Mouse (Mus musculus) liver, embryonic 13.5 days (tissue): ENCODE data around the gene Kremen2. TPM values are rescaled to one million over a fixed set of nuclear protein-coding genes. Genes with fewer than 3 reads are reported as not detected.

ENCODE experiments used
- ATAC-seq: fragments of 200-750 bp; cut with Nextera tagmentation; 2 replicates; pipeline ENCODE4 v1.8.0; 2017; ENCODE audit warnings: low read depth, mild to moderate bottlenecking, moderate number of reproducible peaks, moderate library complexity
- DNase-seq: peaks from one replicate; pipeline ENCODE4 v3.0.0; 2022
- H3K27ac ChIP-seq: fragments of 300-500 bp; sonication (generic); 2 replicates; pipeline ENCODE4 v1.5.1; 2015; ENCODE audit warnings: moderate library complexity, mild to moderate bottlenecking, inconsistent platforms
- H3K27me3 ChIP-seq: fragments of 300-500 bp; sonication (generic); 2 replicates; pipeline ENCODE4 v1.6.1; 2015; ENCODE audit warnings: mild to moderate bottlenecking, inconsistent platforms
- H3K36me3 ChIP-seq: fragments of 300-500 bp; sonication (generic); 2 replicates; pipeline ENCODE4 v1.6.1; 2015; ENCODE audit warnings: mild to moderate bottlenecking, inconsistent platforms
- H3K4me1 ChIP-seq: fragments of 300-500 bp; sonication (generic); replicated peaks from 2 replicates; pipeline ENCODE4 v1.6.1; 2015; ENCODE audit warnings: inconsistent platforms
- H3K4me2 ChIP-seq: fragments of 300-500 bp; sonication (generic); 2 replicates; pipeline ENCODE4 v1.6.1; 2015; ENCODE audit warnings: inconsistent platforms, mild to moderate bottlenecking, moderate library complexity
- H3K4me3 ChIP-seq: fragments of 300-500 bp; sonication (generic); replicated peaks from 2 replicates; pipeline ENCODE4 v1.5.1; 2015; ENCODE audit warnings: mild to moderate bottlenecking, inconsistent platforms
- H3K9ac ChIP-seq: fragments of 300-500 bp; sonication (generic); 2 replicates; pipeline ENCODE4 v1.6.1; 2015; ENCODE audit warnings: mild to moderate bottlenecking, inconsistent platforms
- H3K9me3 ChIP-seq: fragments of 300-500 bp; sonication (generic); replicated peaks from 2 replicates; pipeline ENCODE4 v1.6.1; 2016; ENCODE audit warnings: inconsistent platforms
- WGBS: fragments of 180-500 bp; shearing (Covaris S2); methylation state at CpG from one replicate; pipeline ENCODE4 v1.1.7; 2015; ENCODE audit not compliant: insufficient replicate concordance; 5-methylcytosine and 5-hydroxymethylcytosine counted together
- polyA plus RNA-seq: library from polyadenylated mRNA; unstranded; fragments of >200 nt; fragmentation: Nextera tagmentation; extraction: Ambion mirVana; gene quantifications from 2 replicates; pipeline ENCODE4 v1.2.1, GENCODE M21; 2015

Gene Kremen2
- polyA plus RNA-seq, 1 experiment from 2014 or later, result 0.10 TPM

DNA sequence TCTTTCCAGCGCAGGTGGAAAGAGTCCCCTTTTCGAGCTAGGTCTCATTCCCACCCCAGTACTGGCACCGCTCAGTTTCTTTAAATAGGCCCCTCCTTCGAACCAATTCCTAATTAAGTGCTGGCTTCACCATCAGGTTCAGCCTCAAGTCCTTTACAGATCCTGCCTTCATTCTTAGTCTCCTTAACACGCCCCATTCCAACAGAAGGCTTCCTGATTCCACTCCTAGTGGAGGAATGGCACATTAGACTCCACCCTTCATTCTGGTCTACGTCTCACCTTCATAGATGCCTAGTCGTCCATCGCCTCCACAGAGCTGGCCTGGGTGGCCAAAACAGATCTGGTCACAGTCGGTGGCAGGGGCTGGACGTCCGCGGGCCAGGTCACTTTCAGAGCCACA is 2.7 kb downstream of the Kremen2 start:
- Histone ChIP-seq H3K9ac (no peak overlapping the region), H3K27ac (no peak overlapping the region), H3K9me3 (no peaks in the 10 kb centered on the region), H3K4me1 (peaks cover 58% of the 10 kb centered on the region), H3K27me3 (peaks cover 99% of the 10 kb centered on the region), H3K4me2 (no peak overlapping the region), H3K36me3 (no peaks in the 10 kb centered on the region), H3K4me3 (0 out of 2 replicates have a peak overlapping the region, but pooled peaks have one; percentile 12)
- no peak for DNase-seq
- WGBS, result 46% methylated on average over 12 of the region's 12 CpGs
- ATAC-seq, result no peak

GRCm38 (mm10) chr17:23742210-23742793 is 3.3 kb downstream of the Kremen2 start:
- no peak for DNase-seq
- Histone ChIP-seq H3K4me3 (peak overlapping the region; percentile 12; the same call in 1 of the 2 replicates), H3K4me1 (peaks cover 63% of the 10 kb centered on the region), H3K36me3 (peaks cover 4% of the 10 kb centered on the region), H3K27ac (no peak overlapping the region), H3K9ac (no peak overlapping the region), H3K27me3 (peaks cover 100% of the 10 kb centered on the region), H3K9me3 (no peaks in the 10 kb centered on the region), H3K4me2 (no peak overlapping the region; the same call in 1 of the 2 replicates)
- WGBS, result 9% methylated on average over 44 of the region's 44 CpGs
- no peak for ATAC-seq

DNA sequence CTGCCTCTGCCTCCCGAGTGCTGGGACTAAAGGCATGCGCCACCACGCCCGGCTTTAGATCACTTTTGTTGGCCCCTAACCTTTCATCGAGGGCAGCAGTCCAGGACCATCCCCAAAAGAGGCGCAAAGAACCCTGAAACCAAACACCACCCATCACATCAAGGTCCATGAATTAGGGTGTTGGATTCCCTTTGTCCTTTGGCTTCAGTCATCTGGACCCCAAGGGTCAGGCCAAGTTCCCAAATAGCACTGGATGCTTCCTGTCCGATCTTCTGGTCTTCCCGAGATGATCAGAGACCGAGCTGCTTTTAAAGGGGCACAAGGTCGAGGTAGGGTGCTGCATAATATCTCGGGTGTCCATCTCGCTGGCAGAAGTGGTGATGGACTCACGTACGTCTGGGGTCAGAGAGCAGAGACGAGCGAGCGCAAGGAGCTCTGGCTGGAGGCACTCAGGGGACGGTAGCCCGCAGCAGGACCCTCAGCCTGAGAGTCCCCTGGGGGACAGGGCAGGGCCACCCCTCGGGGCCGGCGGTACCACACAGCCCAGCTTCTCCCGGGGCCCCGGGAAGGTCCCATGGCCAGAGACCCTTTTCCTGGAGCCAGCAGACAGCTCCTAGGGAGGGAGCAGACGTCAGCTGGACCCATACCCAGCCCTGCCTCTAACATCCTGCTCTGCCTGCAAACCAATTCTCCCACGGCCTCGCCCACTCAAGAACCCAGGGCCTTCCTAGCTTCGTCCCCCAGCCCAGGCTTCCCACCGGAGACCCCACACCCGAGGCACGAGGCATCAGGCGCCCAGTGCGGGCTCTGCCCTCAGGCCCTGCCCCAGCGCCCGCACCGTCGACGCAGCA is 4.0 kb downstream of the Kremen2 start:
- ATAC-seq, result no peak
- DNase-seq, result no peak
- H3K27me3 ChIP-seq, result peaks cover 94% of the 10 kb centered on the region
- H3K9ac ChIP-seq, result no peak overlapping the region
- peak overlapping the region; percentile 99; the same call in 1 of the 2 replicates for H3K4me2 ChIP-seq
- no peaks in the 10 kb centered on the region for H3K9me3 ChIP-seq
- H3K4me1 ChIP-seq, result peaks cover 64% of the 10 kb centered on the region
- H3K4me3 ChIP-seq, result peak overlapping the region; percentile 69
- WGBS, result 40% methylated on average over 38 of the region's 38 CpGs
- H3K36me3 ChIP-seq, result peaks cover 10% of the 10 kb centered on the region
- no peak overlapping the region for H3K27ac ChIP-seq

DNA sequence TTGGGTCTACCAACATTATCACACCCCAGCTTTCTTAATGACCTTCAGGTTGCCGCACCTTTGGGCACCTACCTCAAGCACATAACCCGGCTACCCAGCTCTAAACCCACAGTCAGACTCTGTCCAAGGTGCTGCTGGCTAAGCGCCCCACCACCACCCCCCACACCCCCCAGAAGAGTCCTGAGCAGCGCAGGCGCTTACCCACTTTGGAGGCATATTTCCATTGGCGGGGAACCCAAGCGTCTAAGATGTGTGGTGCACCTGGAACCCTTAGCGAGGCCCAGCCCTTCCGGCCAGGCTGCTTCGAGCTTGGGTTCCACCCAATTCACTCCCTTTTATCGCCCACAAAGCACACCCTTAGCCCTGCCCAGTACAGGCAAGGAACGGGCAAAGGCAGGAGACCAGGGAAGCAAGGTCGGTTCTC is 5.0 kb downstream of the Kremen2 start, which contains the start of gene Paqr4:
Gene Paqr4 (minus strand): TSS at position 270 of the 424 bp plus-strand sequence.
- ATAC-seq, result peak; percentile 84
- Histone ChIP-seq H3K27me3 (peaks cover 84% of the 10 kb centered on the region), H3K4me3 (peak within 1 kb of the TSS; percentile 69), H3K36me3 (peaks cover 19% of the 10 kb centered on the region), H3K4me1 (peaks cover 56% of the 10 kb centered on the region), H3K9ac (peak within 1 kb of the TSS; percentile 80), H3K4me2 (peak within 1 kb of the TSS; percentile 99), H3K9me3 (no peaks in the 10 kb centered on the region), H3K27ac (0 out of 2 replicates have a peak within 1 kb of the TSS, but pooled peaks have one; percentile 47)
- no peak for DNase-seq
- 1% methylated on average over 13 of the region's 13 CpGs for WGBS

- Histone ChIP-seq H3K27ac (no peak overlapping the region), H3K4me3 (peak overlapping the region; percentile 69), H3K36me3 (peaks cover 23% of the 10 kb centered on the region), H3K9me3 (no peaks in the 10 kb centered on the region), H3K4me1 (peaks cover 52% of the 10 kb centered on the region), H3K4me2 (peak overlapping the region; percentile 99), H3K9ac (peak overlapping the region; percentile 80), H3K27me3 (peaks cover 79% of the 10 kb centered on the region)
- peak; percentile 68 for DNase-seq
- peak; percentile 84 for ATAC-seq
- under 1% methylated on average over 46 of the region's 46 CpGs for WGBS
These were observed 5.5 kb downstream of the Kremen2 start for GRCm38 (mm10) chr17:23740136-23740584.

DNA sequence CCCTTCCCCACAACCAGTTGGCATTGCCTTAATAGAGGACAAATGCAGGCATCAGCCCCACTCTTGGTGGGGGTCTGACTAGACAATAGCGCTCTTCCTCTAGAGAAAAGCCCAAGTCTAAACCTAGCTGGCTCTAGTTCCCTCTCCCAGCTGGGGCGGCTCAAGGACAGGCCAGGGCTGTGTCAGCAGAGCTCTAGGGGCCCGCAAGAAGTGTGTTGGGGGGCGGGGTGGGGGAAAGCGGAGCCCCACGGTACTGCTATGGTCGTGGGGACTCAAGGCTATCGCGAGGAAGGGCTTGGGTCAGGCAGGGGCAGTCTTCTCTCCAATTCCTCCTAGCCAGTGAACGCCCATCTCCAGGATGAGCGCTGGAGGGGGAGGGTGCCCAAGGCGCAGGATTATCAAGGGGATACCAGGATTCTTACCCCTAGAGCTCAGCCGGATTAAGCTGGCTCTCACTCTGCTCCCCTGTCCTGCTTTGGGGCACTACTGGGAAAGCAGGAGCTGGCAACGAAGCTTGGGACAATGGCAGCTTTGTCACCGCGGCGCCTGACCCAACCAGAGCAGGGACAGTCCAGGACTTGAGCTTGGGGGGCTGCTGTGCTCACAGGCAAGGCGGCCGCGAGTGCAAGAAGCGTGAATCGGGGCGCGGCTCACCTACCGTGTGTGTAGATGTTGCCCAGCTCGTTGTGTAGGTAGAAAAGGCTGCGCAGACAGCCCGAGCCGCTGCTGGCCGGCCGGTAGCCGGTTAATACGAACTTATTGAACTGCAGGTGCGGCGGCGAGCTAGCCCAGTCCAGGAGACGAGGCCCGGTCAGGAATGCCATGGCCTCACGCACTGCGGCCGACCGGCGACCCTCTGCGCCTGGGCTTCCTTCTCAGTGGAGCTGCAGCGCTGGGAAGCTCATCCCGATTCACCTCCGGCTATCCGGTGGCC is 6.2 kb downstream of the Kremen2 start:
- Histone ChIP-seq H3K4me2 (peak overlapping the region; percentile 99), H3K4me1 (peaks cover 48% of the 10 kb centered on the region), H3K36me3 (peaks cover 30% of the 10 kb centered on the region), H3K27ac (no peak overlapping the region), H3K9me3 (no peaks in the 10 kb centered on the region), H3K9ac (peak overlapping the region; percentile 80), H3K4me3 (peak overlapping the region; percentile 69), H3K27me3 (peaks cover 73% of the 10 kb centered on the region)
- 2% methylated on average over 48 of the region's 48 CpGs for WGBS
- DNase-seq (no peak), ATAC-seq (0 out of 2 replicates have a peak, but pooled peaks have one; percentile 5)

DNA sequence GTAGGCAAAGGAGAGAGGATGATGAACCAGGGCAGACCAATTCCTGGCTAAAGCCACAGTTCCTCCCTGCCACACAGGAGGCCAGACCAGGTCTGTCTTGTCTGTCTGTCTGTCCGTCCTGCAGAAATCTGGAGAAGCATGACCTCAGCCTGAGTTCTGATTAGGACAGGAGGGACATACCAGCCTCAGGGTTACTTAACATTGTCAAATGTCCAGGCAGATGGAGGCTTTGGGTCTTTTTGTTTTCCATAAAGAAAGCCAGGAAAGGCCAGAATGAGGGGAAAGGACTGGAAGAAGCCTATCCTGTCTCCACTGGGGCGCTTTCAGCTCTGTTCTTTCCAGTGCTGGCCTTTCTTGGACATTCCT is 6.8 kb downstream of the Kremen2 start:
- no peak for DNase-seq
- H3K4me3 ChIP-seq, result peak overlapping the region; percentile 69
- no peak for ATAC-seq
- no peak overlapping the region for H3K27ac ChIP-seq
- H3K27me3 ChIP-seq, result peaks cover 66% of the 10 kb centered on the region
- no peaks in the 10 kb centered on the region for H3K9me3 ChIP-seq
- H3K4me2 ChIP-seq, result peak overlapping the region; percentile 99
- H3K4me1 ChIP-seq, result peaks cover 48% of the 10 kb centered on the region
- WGBS, result 41% methylated on average over 2 of the region's 2 CpGs
- peaks cover 37% of the 10 kb centered on the region for H3K36me3 ChIP-seq
- peak overlapping the region; percentile 80; the same call in 1 of the 2 replicates for H3K9ac ChIP-seq

DNA sequence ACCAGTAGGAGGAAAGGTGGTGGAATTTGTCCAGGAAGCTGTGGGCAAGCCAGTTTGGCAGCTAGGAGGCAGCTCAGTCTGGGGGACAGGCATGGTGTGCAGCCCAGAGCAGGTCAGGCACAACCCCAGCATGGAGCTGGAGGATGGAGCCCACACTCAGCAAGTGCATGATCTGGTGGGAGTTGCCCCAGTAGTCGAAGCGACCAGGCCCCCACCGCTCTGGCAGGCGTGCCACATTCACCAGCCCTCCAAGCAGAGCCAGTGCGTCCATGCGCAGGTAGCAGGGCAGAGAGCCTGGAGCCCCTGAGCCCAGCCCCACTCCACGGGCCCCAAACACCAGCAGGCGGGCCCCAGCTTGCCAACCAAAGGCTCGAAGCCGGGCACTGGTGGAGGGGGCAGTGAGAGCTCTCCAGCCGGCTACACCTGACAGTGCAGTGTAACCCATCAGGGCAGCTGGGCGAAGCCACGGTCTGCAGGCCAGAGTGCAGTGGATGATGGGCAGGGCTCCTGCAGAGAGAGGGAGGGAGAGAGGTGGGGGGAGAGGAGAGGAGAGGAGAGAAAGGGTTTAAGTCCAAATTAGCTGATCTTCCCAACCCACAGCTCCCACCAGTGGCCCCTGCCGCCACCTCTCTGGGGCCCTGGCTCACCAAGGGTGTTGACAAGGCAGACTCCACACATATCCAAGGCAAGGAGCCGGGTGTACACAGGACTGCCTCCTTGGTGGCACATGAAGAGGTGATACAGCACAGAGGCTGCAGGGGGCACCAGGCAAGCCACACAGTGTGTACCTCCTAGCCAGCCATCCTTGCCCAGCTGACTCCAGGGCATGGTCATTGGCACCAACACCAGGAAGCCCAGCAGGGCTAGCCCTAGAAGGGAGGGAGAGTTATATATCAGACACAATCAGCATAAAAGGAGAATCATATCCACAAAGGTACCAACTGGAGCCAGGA is 7.9 kb downstream of the Kremen2 start:
- no peaks in the 10 kb centered on the region for H3K9me3 ChIP-seq
- no peak for ATAC-seq
- H3K4me1 ChIP-seq, result peaks cover 48% of the 10 kb centered on the region
- no peak overlapping the region; the same call in 1 of the 2 replicates for H3K9ac ChIP-seq
- no peak overlapping the region for H3K4me3 ChIP-seq
- H3K27ac ChIP-seq, result no peak overlapping the region
- H3K4me2 ChIP-seq, result no peak overlapping the region
- DNase-seq, result no peak
- peaks cover 56% of the 10 kb centered on the region for H3K27me3 ChIP-seq
- peaks cover 42% of the 10 kb centered on the region for H3K36me3 ChIP-seq
- WGBS, result 70% methylated on average over 15 of the region's 15 CpGs

DNA sequence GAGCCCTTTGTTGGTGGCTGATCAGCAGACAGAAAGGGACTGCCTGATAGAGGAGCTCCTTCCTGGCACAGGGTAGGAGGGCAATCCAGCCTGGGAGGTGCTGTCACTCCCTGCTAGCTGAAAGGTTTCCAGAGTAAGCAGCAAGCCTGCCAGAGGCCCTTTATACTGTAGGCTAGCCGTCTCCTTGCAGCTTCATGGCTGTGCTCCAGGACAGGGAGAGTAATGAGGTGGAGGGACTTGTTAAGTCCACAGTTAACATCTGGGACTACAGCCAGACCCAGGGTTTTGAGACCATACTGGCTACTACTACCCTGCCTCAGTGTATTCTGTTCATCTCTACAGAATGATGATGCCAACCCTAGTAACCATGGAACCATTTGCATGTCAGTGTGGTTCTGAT is 11.3 kb downstream of the Kremen2 start:
- Histone ChIP-seq H3K27me3 (peaks cover 21% of the 10 kb centered on the region), H3K9ac (no peak overlapping the region), H3K4me2 (no peak overlapping the region), H3K27ac (no peak overlapping the region), H3K4me1 (peaks cover 14% of the 10 kb centered on the region), H3K9me3 (no peaks in the 10 kb centered on the region), H3K36me3 (peaks cover 48% of the 10 kb centered on the region), H3K4me3 (no peak overlapping the region)
- WGBS, result 88% methylated on average over 1 of the region's 1 CpGs
- no peak for ATAC-seq
- no peak for DNase-seq

GRCm38 (mm10) chr17:23730441-23730840 is 15.2 kb downstream of the Kremen2 start:
- no peaks in the 10 kb centered on the region for H3K27me3 ChIP-seq
- WGBS, result 50% methylated on average over 1 of the region's 1 CpGs
- H3K9me3 ChIP-seq, result no peaks in the 10 kb centered on the region
- ATAC-seq, result no peak
- H3K4me1 ChIP-seq, result peaks cover 22% of the 10 kb centered on the region
- H3K27ac ChIP-seq, result no peak overlapping the region
- H3K4me2 ChIP-seq, result no peak overlapping the region
- H3K36me3 ChIP-seq, result peaks cover 28% of the 10 kb centered on the region
- no peak for DNase-seq
- H3K4me3 ChIP-seq, result no peak overlapping the region
- no peak overlapping the region for H3K9ac ChIP-seq
